Comparison of ENCODE assay signal across 8 mouse cellular contexts in the genomic region with DNA sequence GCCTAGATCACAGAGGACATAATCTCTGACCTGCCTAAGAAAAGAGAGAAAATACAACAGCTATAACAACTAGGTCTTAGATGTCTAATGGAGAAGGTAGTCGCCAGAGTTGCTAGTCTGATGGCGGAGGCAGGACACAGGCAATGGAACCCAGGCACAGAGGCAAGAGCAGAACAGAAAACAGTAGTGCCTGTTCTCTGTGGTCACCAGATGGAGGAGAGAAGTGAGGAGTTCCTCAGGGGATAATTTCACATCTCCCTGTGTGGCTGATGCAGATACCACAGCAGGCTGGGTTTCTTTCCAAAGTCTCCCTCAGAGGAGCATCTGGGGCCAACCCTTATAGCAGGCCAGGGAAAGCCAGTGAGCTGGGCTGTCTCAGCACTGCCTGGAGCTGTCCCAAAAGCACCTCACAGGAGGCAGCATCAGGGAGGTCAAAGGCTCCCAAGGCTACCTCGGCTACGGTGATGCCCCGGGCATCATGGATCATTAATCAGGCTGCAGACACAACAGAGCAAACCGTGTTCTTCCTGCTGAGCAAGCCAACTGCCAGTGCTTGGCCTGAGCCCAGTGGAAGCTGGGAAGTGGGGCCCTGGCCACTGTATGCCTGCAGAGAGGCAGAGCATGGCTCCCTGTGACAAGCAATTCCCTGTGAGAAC. TPM values are rescaled to one million over a fixed set of nuclear protein-coding genes. Genes with fewer than 3 reads are reported as not detected.
DNase-seq lines count a peak whose midpoint lies in the region; ATAC-seq and TF ChIP-seq lines count a peak whose summit lies in the region.
"Had no signal": no experiment of that assay in that cellular context is flagged by ENCODE, and none has a peak within 500 bp of the region (broad histone marks: within the 10 kb centered on the region; RNA-seq: fewer than 3 reads in every experiment).

No protein-coding gene starts in this region.

- H3K9ac ChIP-seq in kidney, embryonic 16.5 days (replicated peaks; ENCODE audit: low read length): no peak overlapping the region

- no peak for TF ChIP-seq CTCF in Patski (IDR thresholded peaks at IDR 0.05)

- no peak overlapping the region for H3K4me3 ChIP-seq in kidney, embryonic 16.5 days (ENCODE audit: low read length)
- H3K4me3 ChIP-seq in limb, embryonic 10.5 days: no peak overlapping the region

- no peaks in the 10 kb centered on the region for H3K27me3 ChIP-seq in Patski
- H3K27me3 ChIP-seq in kidney, embryonic 16.5 days (ENCODE audit: insufficient read depth, low read length): no peaks in the 10 kb centered on the region
- no peaks in the 10 kb centered on the region for H3K27me3 ChIP-seq in limb, embryonic 10.5 days (ENCODE audit: low read depth, poor library complexity, severe bottlenecking)

- peak; percentile 65 for ATAC-seq in Patski
- peak; percentile 19; the same call in 1 of the 2 replicates for ATAC-seq in common myeloid progenitor, adult 5-6 weeks (replicated peaks; ENCODE audit: low read depth, poor library complexity, severe bottlenecking)
- peak; percentile 69 for ATAC-seq in kidney, embryonic 16.5 days (ENCODE audit: low FRiP score, low TSS enrichment)

- DNase-seq in 3T3-L1 (ENCODE audit: low read depth, low spot score) (peak; percentile 76), Patski (ENCODE audit: low read depth, low spot score) (peak; percentile 91)
- DNase-seq in limb, embryonic 10.5 days (ENCODE audit: low spot score): no peak
- DNase-seq in B cell, adult 2 months: no peak
- DNase-seq in thymus, postnatal 0 days (ENCODE audit: low spot score): no peak

- no peaks in the 10 kb centered on the region for H3K36me3 ChIP-seq in kidney, embryonic 16.5 days (ENCODE audit: insufficient read depth, low read length)
- no peaks in the 10 kb centered on the region for H3K36me3 ChIP-seq in limb, embryonic 10.5 days

- POLR2A ChIA-PET in Patski (lab: Charles Lee): no interaction called here

- peaks cover 18% of the 10 kb centered on the region; the same call in 1 of the 2 replicates for H3K4me1 ChIP-seq in kidney, embryonic 16.5 days (ENCODE audit: insufficient read depth, low read length)
- H3K4me1 ChIP-seq in limb, embryonic 10.5 days: peaks cover 22% of the 10 kb centered on the region

- H3K4me2 ChIP-seq in kidney, embryonic 16.5 days (replicated peaks; ENCODE audit: low read depth, low read length): no peak overlapping the region

- 30% methylated on average over 6 of the region's 6 CpGs for WGBS in kidney, embryonic 16.5 days
- WGBS in limb, embryonic 10.5 days: 62% methylated on average over 6 of the region's 6 CpGs

- peak overlapping the region; percentile 45; the same call in 1 of the 2 replicates for H3K27ac ChIP-seq in kidney, embryonic 16.5 days (ENCODE audit: low read length)
- H3K27ac ChIP-seq in limb, embryonic 10.5 days: no peak overlapping the region
- H3K27ac ChIP-seq: macrophage had no signal

- H3K9me3 ChIP-seq in kidney, embryonic 16.5 days (ENCODE audit: low read length): no peaks in the 10 kb centered on the region
- H3K9me3 ChIP-seq in limb, embryonic 10.5 days (replicated peaks): no peaks in the 10 kb centered on the region

- in situ Hi-C loops in Patski (cut with MboI; ENCODE audit: low pct_unique_long_range_greater_than_20kb): no loop called here

- CTCF ChIA-PET in Patski (lab: Charles Lee): interaction anchor here (0.9 to 1.8 kb wide), 3 partner anchors 16 to 26 kb away, joined by 3 read pairs; no protein-coding TSS in a partner anchor

RNA-seq across cellular contexts. Expression of gene Plxdc1, which starts 29.2 kb away (rescaled TPM):
- 0.41 TPM for polyA plus RNA-seq in Patski (2021)
- total RNA-seq in common myeloid progenitor, adult 5-6 weeks (2017): 1.2 and 3.3 TPM in 2 replicates
- polyA plus RNA-seq in kidney, embryonic 16.5 days (2015; fragmentation: Nextera tagmentation; extraction: Ambion mirVana): 1.8 and 2.3 TPM in 2 replicates
- not detected in 2 replicates for polyA plus RNA-seq in limb, embryonic 10.5 days (2016; fragmentation: Nextera tagmentation; extraction: Ambion mirVana)
- 36.6 and 42.0 TPM in 2 replicates for polyA plus RNA-seq in thymus, postnatal 0 days (2015; fragmentation: Nextera tagmentation; extraction: Ambion mirVana)

RNA-seq across cellular contexts. Expression of gene Arl5c, which starts 38.9 kb away (rescaled TPM):
- polyA plus RNA-seq in Patski (2021): 2.0 TPM
- total RNA-seq in common myeloid progenitor, adult 5-6 weeks (2017): 1.2 and 2.2 TPM in 2 replicates
- polyA plus RNA-seq in kidney, embryonic 16.5 days (2015; fragmentation: Nextera tagmentation; extraction: Ambion mirVana): 7.3 and 7.4 TPM in 2 replicates
- 12.4 and 17.8 TPM in 2 replicates for polyA plus RNA-seq in limb, embryonic 10.5 days (2016; fragmentation: Nextera tagmentation; extraction: Ambion mirVana)
- 201 and 211 TPM in 2 replicates for polyA plus RNA-seq in thymus, postnatal 0 days (2015; fragmentation: Nextera tagmentation; extraction: Ambion mirVana)

Comparison
In these comparisons a context has a peak if more than half of its experiments do, and no peak if none do; other contexts are left out.
1. DNase-seq: peak in 3T3-L1 (single experiment) and Patski (single experiment); none in limb, embryonic 10.5 days (single experiment), B cell, adult 2 months (0 of 2) and thymus, postnatal 0 days (single experiment).
2. ATAC-seq: peak in every context shown above with its lines; median percentile 69 in kidney, embryonic 16.5 days; 65 in Patski; 19 in common myeloid progenitor, adult 5-6 weeks.
3. RNA of gene Plxdc1, which starts 29.2 kb away (polyA plus RNA-seq): 36.6 to 42.0 TPM in thymus, postnatal 0 days; 1.8 to 2.3 TPM in kidney, embryonic 16.5 days, 0.41 TPM in Patski (single experiment) and not detected in limb, embryonic 10.5 days; every median in the first group is over 10 times any median in the second.
4. RNA of gene Arl5c, which starts 38.9 kb away (polyA plus RNA-seq): 201 to 211 TPM in thymus, postnatal 0 days; 12.4 to 17.8 TPM in limb, embryonic 10.5 days, 7.3 to 7.4 TPM in kidney, embryonic 16.5 days and 2.0 TPM in Patski (single experiment); every median in the first group is over 10 times any median in the second.